Mouse (Mus musculus) stomach, embryonic 14.5 days (tissue): Measurements from ENCODE around the gene Urah. TPM values are rescaled to one million over a fixed set of nuclear protein-coding genes. Genes with fewer than 3 reads are reported as not detected.

Experiments used
- polyA plus RNA-seq: library from polyadenylated mRNA; unstranded; fragments of >200 nt; fragmentation: Nextera tagmentation; extraction: Ambion mirVana; gene quantifications from 2 replicates; pipeline ENCODE4 v1.2.1, GENCODE M21; 2014

Gene Urah
- polyA plus RNA-seq, 1 experiment from 2014 or later: 14.2 TPM

Other genes with a start within 250 kb of the Urah start
- not detected in 2 replicates for gene Olfr46, start 233.7 kb upstream of the Urah start, polyA plus RNA-seq
- not detected in 2 replicates for gene Olfr61, start 206.0 kb upstream of the Urah start, polyA plus RNA-seq
- gene Olfr53, start 188.6 kb upstream of the Urah start, polyA plus RNA-seq: not detected in 2 replicates
- not detected in 2 replicates for gene Olfr539, start 175.1 kb upstream of the Urah start, polyA plus RNA-seq
- gene Olfr45, start 153.1 kb upstream of the Urah start, polyA plus RNA-seq: not detected in 2 replicates
- not detected in 2 replicates for gene Olfr541, start 137.8 kb upstream of the Urah start, polyA plus RNA-seq
- not detected in 2 replicates for gene Cyp2e1, start 71.3 kb upstream of the Urah start, polyA plus RNA-seq
- 0.27 and 0.74 TPM in 2 replicates for gene Syce1, start 47.2 kb upstream of the Urah start, polyA plus RNA-seq
- gene Zfp941, start 12.8 kb upstream of the Urah start, polyA plus RNA-seq: 2.7 and 3.0 TPM in 2 replicates
- not detected in 2 replicates for gene Scgb1c1, start 10.5 kb downstream of the Urah start, polyA plus RNA-seq
- not detected in 2 replicates for gene Odf3, start 12.8 kb downstream of the Urah start, polyA plus RNA-seq
- gene Gm45785, start 21.3 kb downstream of the Urah start, polyA plus RNA-seq: not detected in 2 replicates
- 65.7 and 72.8 TPM in 2 replicates for gene Ric8a, start 21.9 kb downstream of the Urah start, polyA plus RNA-seq
- gene Bet1l, start 22.6 kb downstream of the Urah start, polyA plus RNA-seq: 48.7 and 55.3 TPM in 2 replicates
- 136 and 146 TPM in 2 replicates for gene Psmd13, start 47.0 kb downstream of the Urah start, polyA plus RNA-seq
- gene Sirt3, start 47.3 kb downstream of the Urah start, polyA plus RNA-seq: 21.8 and 23.5 TPM in 2 replicates
- 0.87 TPM in 1 of 2 replicates, not detected in the other for gene Cox8b, start 65.4 kb downstream of the Urah start, polyA plus RNA-seq
- gene Nlrp6, start 85.9 kb downstream of the Urah start, polyA plus RNA-seq: 1.2 and 2.2 TPM in 2 replicates
- gene Pgghg, start 106.4 kb downstream of the Urah start, polyA plus RNA-seq: 28.7 and 31.0 TPM in 2 replicates
- 2.0 and 2.6 TPM in 2 replicates for gene Ifitm5, start 115.3 kb downstream of the Urah start, polyA plus RNA-seq
- gene Gm45717, start 120.9 kb downstream of the Urah start, polyA plus RNA-seq: not detected in 2 replicates
- 1,395 and 1,501 TPM in 2 replicates for gene Ifitm2, start 121.0 kb downstream of the Urah start, polyA plus RNA-seq
- 241 and 289 TPM in 2 replicates for gene Ifitm1, start 132.2 kb downstream of the Urah start, polyA plus RNA-seq
- gene Ifitm3, start 175.8 kb downstream of the Urah start, polyA plus RNA-seq: 347 and 377 TPM in 2 replicates
- gene Ifitm6, start 182.9 kb downstream of the Urah start, polyA plus RNA-seq: 2.6 TPM in 1 of 2 replicates, not detected in the other
- not detected in 2 replicates for gene Gm17387, start 194.1 kb downstream of the Urah start, polyA plus RNA-seq
- gene B4galnt4, start 226.1 kb downstream of the Urah start, polyA plus RNA-seq: 8.6 and 10.3 TPM in 2 replicates
- gene Pkp3, start 243.2 kb downstream of the Urah start, polyA plus RNA-seq: 20.2 and 21.1 TPM in 2 replicates